Mouse (Mus musculus): Measurements from ENCODE around the gene Cd8a. TPM values are rescaled to one million over a fixed set of nuclear protein-coding genes. Genes with fewer than 3 reads are reported as not detected.

Gene Cd8a
- total and polyA plus RNA-seq, 2 experiments from 2014 or later = not detected

GRCm38 (mm10) chr6:71333031-71333430 lies 40.2 kb upstream of the Cd8a start:
- H3K9ac ChIP-seq (replicated peaks; ENCODE audit: low read length, poor library complexity, severe bottlenecking) = no peak overlapping the region
- H3K27ac ChIP-seq (ENCODE audit: low read depth, low read length) = no peak overlapping the region
- no peak overlapping the region for H3K4me3 ChIP-seq (ENCODE audit: low read depth, low read length)
- H3K9me3 ChIP-seq (ENCODE audit: low read length) = no peaks in the 10 kb centered on the region
- no peaks in the 10 kb centered on the region for H3K36me3 ChIP-seq (ENCODE audit: insufficient read depth, low read length)
- no peak for ATAC-seq (ENCODE audit: low FRiP score)
- DNase-seq (ENCODE audit: low spot score) = no peak
- no peak overlapping the region for H3K4me2 ChIP-seq (ENCODE audit: low read depth, low read length, poor library complexity, severe bottlenecking)
- no peaks in the 10 kb centered on the region for H3K4me1 ChIP-seq (ENCODE audit: insufficient read depth, low read length)
- no peaks in the 10 kb centered on the region for H3K27me3 ChIP-seq (ENCODE audit: insufficient read depth, low read length)
- 81% methylated on average over 3 of the region's 3 CpGs for WGBS
- no peak for TF ChIP-seq CTCF (IDR thresholded peaks at IDR 0.05)

GRCm38 (mm10) chr6:71333578-71334273 lies 39.5 kb upstream of the Cd8a start:
- no peaks in the 10 kb centered on the region for H3K36me3 ChIP-seq (ENCODE audit: insufficient read depth, low read length)
- H3K9me3 ChIP-seq (ENCODE audit: low read length) = no peaks in the 10 kb centered on the region
- H3K9ac ChIP-seq (replicated peaks; ENCODE audit: low read length, poor library complexity, severe bottlenecking) = no peak overlapping the region
- 92% methylated on average over 11 of the region's 11 CpGs for WGBS
- ATAC-seq (ENCODE audit: low FRiP score) = no peak
- no peaks in the 10 kb centered on the region for H3K4me1 ChIP-seq (ENCODE audit: insufficient read depth, low read length)
- H3K27me3 ChIP-seq (ENCODE audit: insufficient read depth, low read length) = no peaks in the 10 kb centered on the region
- no peak overlapping the region for H3K27ac ChIP-seq (ENCODE audit: low read depth, low read length)
- no peak overlapping the region for H3K4me3 ChIP-seq (ENCODE audit: low read depth, low read length)
- TF ChIP-seq CTCF (IDR thresholded peaks at IDR 0.05) = no peak
- no peak overlapping the region for H3K4me2 ChIP-seq (ENCODE audit: low read depth, low read length, poor library complexity, severe bottlenecking)
- DNase-seq (ENCODE audit: low spot score) = no peak

GRCm38 (mm10) chr6:71337666-71338065 lies 35.6 kb upstream of the Cd8a start:
- Histone ChIP-seq H3K36me3 (ENCODE audit: insufficient read depth, low read length) (no peaks in the 10 kb centered on the region), H3K27me3 (ENCODE audit: insufficient read depth, low read length) (no peaks in the 10 kb centered on the region), H3K9me3 (ENCODE audit: low read length) (no peaks in the 10 kb centered on the region), H3K9ac (replicated peaks; ENCODE audit: low read length, poor library complexity, severe bottlenecking) (no peak overlapping the region), H3K4me3 (ENCODE audit: low read depth, low read length) (no peak overlapping the region), H3K4me2 (ENCODE audit: low read depth, low read length, poor library complexity, severe bottlenecking) (no peak overlapping the region), H3K27ac (ENCODE audit: low read depth, low read length) (no peak overlapping the region), H3K4me1 (ENCODE audit: insufficient read depth, low read length) (no peaks in the 10 kb centered on the region)
- TF ChIP-seq CTCF (IDR thresholded peaks at IDR 0.05) = no peak
- WGBS = 95% methylated on average over 8 of the region's 8 CpGs
- no peak for ATAC-seq (ENCODE audit: low FRiP score)
- no peak for DNase-seq (ENCODE audit: low spot score)

DNA sequence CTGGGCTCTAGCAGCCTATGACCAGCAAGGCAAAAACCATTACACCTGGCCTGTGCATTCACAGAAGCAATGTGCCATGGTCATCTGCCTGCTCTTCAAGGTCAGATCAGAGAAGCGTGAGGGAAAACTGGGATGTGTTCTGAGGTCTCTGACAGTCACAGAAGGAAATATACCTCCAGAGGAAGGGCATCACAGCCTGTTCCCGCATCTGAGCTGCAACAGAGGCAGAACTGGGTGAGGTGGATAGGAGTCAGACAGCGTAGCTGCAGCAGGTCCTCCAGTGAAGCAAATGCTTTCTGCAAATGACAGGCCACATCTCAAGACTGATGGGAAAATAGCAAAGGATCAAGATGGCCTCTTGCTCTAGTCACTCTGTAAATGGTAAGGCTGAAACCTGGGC lies 34.3 kb upstream of the Cd8a start:
- no peak overlapping the region for H3K27ac ChIP-seq (ENCODE audit: low read depth, low read length)
- H3K9ac ChIP-seq (replicated peaks; ENCODE audit: low read length, poor library complexity, severe bottlenecking) = no peak overlapping the region
- H3K4me2 ChIP-seq (ENCODE audit: low read depth, low read length, poor library complexity, severe bottlenecking) = no peak overlapping the region
- no peaks in the 10 kb centered on the region for H3K27me3 ChIP-seq (ENCODE audit: insufficient read depth, low read length)
- H3K4me3 ChIP-seq (ENCODE audit: low read depth, low read length) = no peak overlapping the region
- no peak for ATAC-seq (ENCODE audit: low FRiP score)
- H3K36me3 ChIP-seq (ENCODE audit: insufficient read depth, low read length) = no peaks in the 10 kb centered on the region
- WGBS = 80% methylated on average over 3 of the region's 3 CpGs
- no peaks in the 10 kb centered on the region for H3K4me1 ChIP-seq (ENCODE audit: insufficient read depth, low read length)
- no peak for DNase-seq (ENCODE audit: low spot score)
- TF ChIP-seq CTCF (IDR thresholded peaks at IDR 0.05) = no peak
- H3K9me3 ChIP-seq (ENCODE audit: low read length) = no peaks in the 10 kb centered on the region

DNA sequence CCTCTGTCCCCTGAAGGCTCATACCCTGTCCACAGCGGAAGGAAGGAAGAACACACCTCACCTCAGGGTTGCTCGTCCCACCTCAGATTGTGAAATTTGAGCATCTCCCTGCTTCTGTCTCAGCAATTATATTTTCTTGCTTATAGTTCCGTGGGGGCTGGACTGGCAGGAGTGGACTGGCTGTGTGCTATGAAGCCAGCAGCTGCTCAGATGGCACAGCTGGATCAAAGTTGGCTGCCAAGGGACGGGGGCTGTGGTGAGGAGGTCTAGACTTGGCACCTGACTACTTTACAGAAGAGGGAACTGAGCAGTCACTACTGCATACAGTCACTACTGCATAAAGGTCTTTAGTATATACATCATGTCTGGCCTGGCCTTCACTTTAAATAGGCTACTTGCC lies 33.9 kb upstream of the Cd8a start:
- ATAC-seq (ENCODE audit: low FRiP score) (no peak), DNase-seq (ENCODE audit: low spot score) (no peak)
- no peak for TF ChIP-seq CTCF (IDR thresholded peaks at IDR 0.05)
- H3K4me1 ChIP-seq (ENCODE audit: insufficient read depth, low read length) = no peaks in the 10 kb centered on the region
- no peak overlapping the region for H3K27ac ChIP-seq (ENCODE audit: low read depth, low read length)
- WGBS = 83% methylated on average over 4 of the region's 4 CpGs
- H3K9ac ChIP-seq (replicated peaks; ENCODE audit: low read length, poor library complexity, severe bottlenecking) = no peak overlapping the region
- H3K4me3 ChIP-seq (ENCODE audit: low read depth, low read length) = no peak overlapping the region
- H3K9me3 ChIP-seq (ENCODE audit: low read length) = no peaks in the 10 kb centered on the region
- H3K27me3 ChIP-seq (ENCODE audit: insufficient read depth, low read length) = no peaks in the 10 kb centered on the region
- no peak overlapping the region for H3K4me2 ChIP-seq (ENCODE audit: low read depth, low read length, poor library complexity, severe bottlenecking)
- H3K36me3 ChIP-seq (ENCODE audit: insufficient read depth, low read length) = no peaks in the 10 kb centered on the region

DNA sequence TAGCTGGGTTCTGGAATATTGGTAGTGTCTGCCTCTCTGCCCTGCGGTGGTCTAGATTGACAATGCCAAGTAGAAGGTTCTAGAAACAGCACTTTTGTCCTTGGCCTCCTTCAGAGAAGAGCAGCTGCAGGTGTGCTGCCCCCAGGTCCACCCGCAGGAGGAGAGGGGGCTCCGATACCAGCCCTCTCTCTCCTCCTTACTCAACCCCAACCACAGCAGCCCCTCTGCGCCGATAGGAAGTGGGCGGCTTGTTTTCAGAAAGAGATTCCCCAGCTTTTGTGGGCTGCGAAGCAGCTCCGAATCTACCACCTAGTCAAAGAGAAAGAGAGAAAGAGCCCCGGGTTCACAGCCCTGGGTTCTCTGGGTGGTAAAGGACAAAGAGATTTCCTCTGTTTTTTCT lies 32.0 kb upstream of the Cd8a start:
- H3K27ac ChIP-seq (ENCODE audit: low read depth, low read length) = no peak overlapping the region
- H3K4me3 ChIP-seq (ENCODE audit: low read depth, low read length) = no peak overlapping the region
- ATAC-seq (ENCODE audit: low FRiP score) = no peak
- no peak overlapping the region for H3K9ac ChIP-seq (replicated peaks; ENCODE audit: low read length, poor library complexity, severe bottlenecking)
- no peaks in the 10 kb centered on the region for H3K9me3 ChIP-seq (ENCODE audit: low read length)
- no peaks in the 10 kb centered on the region for H3K4me1 ChIP-seq (ENCODE audit: insufficient read depth, low read length)
- H3K36me3 ChIP-seq (ENCODE audit: insufficient read depth, low read length) = no peaks in the 10 kb centered on the region
- TF ChIP-seq CTCF (IDR thresholded peaks at IDR 0.05) = no peak
- no peak overlapping the region for H3K4me2 ChIP-seq (ENCODE audit: low read depth, low read length, poor library complexity, severe bottlenecking)
- no peaks in the 10 kb centered on the region for H3K27me3 ChIP-seq (ENCODE audit: insufficient read depth, low read length)
- DNase-seq (ENCODE audit: low spot score) = no peak
- WGBS = 92% methylated on average over 9 of the region's 9 CpGs
